Comparison of ENCODE assay signal across 8 mouse cellular contexts in genomic region chr12:104952458-104952857, GRCm38 (mm10). TPM values are rescaled to one million over a fixed set of nuclear protein-coding genes. Genes with fewer than 3 reads are reported as not detected.
A peak's percentile ranks its signal among the peaks of the same experiment; 100 is the strongest.
DNase-seq lines count a peak whose midpoint lies in the region; ATAC-seq and TF ChIP-seq lines count a peak whose summit lies in the region.

No protein-coding gene starts in this region.

- H3K9ac ChIP-seq in forebrain, embryonic 15.5 days (replicated peaks): no peak overlapping the region
- H3K9ac ChIP-seq in hindbrain, embryonic 12.5 days: no peak overlapping the region

- ATAC-seq in G1E (ENCODE audit: extremely low read depth, insufficient number of reproducible peaks, low FRiP score, poor library complexity, severe bottlenecking): peak; percentile 69
- ATAC-seq in forebrain, embryonic 15.5 days (replicated peaks): peak; percentile 59
- ATAC-seq in hindbrain, embryonic 12.5 days (ENCODE audit: low FRiP score): 0 out of 2 replicates have a peak, but pooled peaks have one; percentile 39

- H3K27me3 ChIP-seq in G1E (ENCODE audit: insufficient read depth, low read length): no peaks in the 10 kb centered on the region
- H3K27me3 ChIP-seq in forebrain, embryonic 15.5 days: no peaks in the 10 kb centered on the region
- no peaks in the 10 kb centered on the region for H3K27me3 ChIP-seq in hindbrain, embryonic 12.5 days

- no peaks in the 10 kb centered on the region for H3K9me3 ChIP-seq in G1E (replicated peaks)
- H3K9me3 ChIP-seq in forebrain, embryonic 15.5 days: no peaks in the 10 kb centered on the region
- H3K9me3 ChIP-seq in hindbrain, embryonic 12.5 days (replicated peaks): no peaks in the 10 kb centered on the region

- no peak overlapping the region for H3K4me3 ChIP-seq in G1E (ENCODE audit: low read depth, low read length)
- H3K4me3 ChIP-seq in forebrain, embryonic 15.5 days: no peak overlapping the region
- H3K4me3 ChIP-seq in hindbrain, embryonic 12.5 days: no peak overlapping the region

- 12% methylated on average over 5 of the region's 5 CpGs for WGBS in forebrain, embryonic 15.5 days
- 14% methylated on average over 5 of the region's 5 CpGs for WGBS in hindbrain, embryonic 12.5 days

- no peak overlapping the region for H3K27ac ChIP-seq in forebrain, embryonic 15.5 days (replicated peaks)
- H3K27ac ChIP-seq in hindbrain, embryonic 12.5 days: no peak overlapping the region

- TF ChIP-seq CTCF in G1E (IDR thresholded peaks at IDR 0.05; ENCODE audit: low read depth, low read length): peak; percentile 98

- peaks cover 84% of the 10 kb centered on the region for H3K36me3 ChIP-seq in G1E (replicated peaks)
- H3K36me3 ChIP-seq in forebrain, embryonic 15.5 days: no peaks in the 10 kb centered on the region
- H3K36me3 ChIP-seq in hindbrain, embryonic 12.5 days: no peaks in the 10 kb centered on the region

- H3K4me1 ChIP-seq in G1E (ENCODE audit: insufficient read depth, low read depth, low read length): peaks cover 37% of the 10 kb centered on the region
- H3K4me1 ChIP-seq in forebrain, embryonic 15.5 days: peaks cover 11% of the 10 kb centered on the region
- H3K4me1 ChIP-seq in hindbrain, embryonic 12.5 days: peaks cover 6% of the 10 kb centered on the region; the same call in 1 of the 2 replicates

- DNase-seq in G1E (ENCODE audit: low spot score): peak; percentile 80
- peak; percentile 77 for DNase-seq in c-Kit-positive CD71-positive TER-119-positive erythroid progenitor cells, embryonic 14.5 days (ENCODE audit: low spot score)
- DNase-seq in layer of hippocampus, adult 9-11 months: peak; percentile 37
- peak; percentile 86 for DNase-seq in lung, postnatal 14 days
- peak; percentile 62 for DNase-seq in retina, postnatal 7 days (ENCODE audit: low read depth, low spot score)
- DNase-seq in urinary bladder, adult 18-20 months (ENCODE audit: low spot score in 2 of 2): peak; percentile 56 to 72

- no peak overlapping the region for H3K4me2 ChIP-seq in forebrain, embryonic 15.5 days (replicated peaks)
- no peak overlapping the region for H3K4me2 ChIP-seq in hindbrain, embryonic 12.5 days (replicated peaks)

RNA-seq across cellular contexts. Expression of gene Syne3, which starts 57.2 kb away (rescaled TPM):
- 24.8 and 27.9 TPM in 2 replicates for total RNA-seq in G1E (2014; fragmentation: Nextera tagmentation)
- total RNA-seq in G1E (2017): 21.3 and 21.7 TPM in 2 replicates
- polyA plus RNA-seq in G1E (2012): 29.7 and 31.1 TPM in 2 replicates
- 0.11 TPM in 1 of 2 replicates, not detected in the other for polyA plus RNA-seq in forebrain, embryonic 15.5 days (2015; fragmentation: Nextera tagmentation; extraction: Ambion mirVana)
- polyA plus RNA-seq in hindbrain, embryonic 12.5 days (2016; fragmentation: Nextera tagmentation; extraction: Ambion mirVana): 0.21 and 0.47 TPM in 2 replicates

Comparison
In these comparisons a context has a peak if more than half of its experiments do, and no peak if none do; other contexts are left out.
1. RNA of gene Syne3, which starts 57.2 kb away (polyA plus RNA-seq): 29.7 to 31.1 TPM in G1E; 0.21 to 0.47 TPM in hindbrain, embryonic 12.5 days and 0.11 TPM in forebrain, embryonic 15.5 days; every median in the first group is over 10 times any median in the second.
2. Peak in every context shown above with its lines, with median percentiles within 50 percentile points of each other: ATAC-seq and DNase-seq.